Mouse (Mus musculus): ENCODE data around the gene Grasp.
A peak's percentile ranks its signal among the peaks of the same experiment; 100 is the strongest.

The Grasp gene

DNA sequence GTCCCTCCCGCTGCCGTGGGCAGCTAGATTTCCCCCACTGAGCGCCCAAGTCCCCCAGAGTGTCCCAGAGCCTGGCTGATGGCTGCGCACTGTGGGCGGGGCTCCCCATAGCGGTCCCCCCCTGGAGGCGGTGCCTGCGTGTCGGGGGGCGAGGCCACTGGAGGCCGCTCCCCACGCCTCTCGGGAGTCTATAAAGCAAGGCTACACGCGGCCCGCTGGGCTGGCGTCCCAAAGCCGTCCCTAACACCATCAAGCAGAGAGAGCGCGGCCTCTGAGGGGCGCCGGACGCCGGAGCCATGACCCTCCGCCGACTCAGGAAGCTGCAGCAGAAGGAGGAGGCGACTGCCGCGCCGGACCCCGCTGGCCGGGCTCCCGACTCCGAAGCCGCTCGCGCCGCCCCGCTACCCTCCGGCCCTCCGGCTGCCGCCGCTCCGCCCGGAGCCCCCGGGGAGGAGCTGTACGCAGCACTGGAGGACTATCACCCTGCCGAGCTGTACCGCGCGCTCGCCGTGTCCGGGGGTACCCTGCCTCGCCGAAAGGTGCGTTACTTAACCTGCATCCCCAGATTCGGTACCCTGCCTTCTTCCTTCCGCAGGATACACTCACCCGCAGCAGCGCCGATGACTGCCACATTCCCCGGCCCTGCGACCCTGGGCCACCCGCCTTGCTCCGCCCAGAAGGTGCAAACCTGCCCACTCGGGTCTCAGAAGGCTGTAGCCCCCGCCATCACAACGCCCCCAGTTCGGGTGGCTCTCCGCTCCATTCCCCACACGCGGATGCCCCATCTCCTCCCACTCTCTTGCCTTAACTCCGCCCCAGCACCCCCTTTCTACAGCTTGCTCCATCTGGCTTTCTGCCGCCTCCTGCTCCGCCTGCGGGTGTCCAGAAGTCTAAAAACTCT is at the start of gene Grasp:
Grasp (plus strand) TSS at position 183 of the 901 bp plus-strand sequence.
- peak; percentile 48 to 75 for DNase-seq (ENCODE audit: low spot score in 2 of 2)

- DNase-seq (ENCODE audit: low spot score in 2 of 2): no peak
Observed at GRCm38 (mm10) chr15:101174294-101175130, 49.5 kb upstream of the Grasp start.

GRCm38 (mm10) chr15:101175131-101175460 is 48.9 kb upstream of the Grasp start:
- no peak for DNase-seq (ENCODE audit: low spot score in 2 of 2)

DNA sequence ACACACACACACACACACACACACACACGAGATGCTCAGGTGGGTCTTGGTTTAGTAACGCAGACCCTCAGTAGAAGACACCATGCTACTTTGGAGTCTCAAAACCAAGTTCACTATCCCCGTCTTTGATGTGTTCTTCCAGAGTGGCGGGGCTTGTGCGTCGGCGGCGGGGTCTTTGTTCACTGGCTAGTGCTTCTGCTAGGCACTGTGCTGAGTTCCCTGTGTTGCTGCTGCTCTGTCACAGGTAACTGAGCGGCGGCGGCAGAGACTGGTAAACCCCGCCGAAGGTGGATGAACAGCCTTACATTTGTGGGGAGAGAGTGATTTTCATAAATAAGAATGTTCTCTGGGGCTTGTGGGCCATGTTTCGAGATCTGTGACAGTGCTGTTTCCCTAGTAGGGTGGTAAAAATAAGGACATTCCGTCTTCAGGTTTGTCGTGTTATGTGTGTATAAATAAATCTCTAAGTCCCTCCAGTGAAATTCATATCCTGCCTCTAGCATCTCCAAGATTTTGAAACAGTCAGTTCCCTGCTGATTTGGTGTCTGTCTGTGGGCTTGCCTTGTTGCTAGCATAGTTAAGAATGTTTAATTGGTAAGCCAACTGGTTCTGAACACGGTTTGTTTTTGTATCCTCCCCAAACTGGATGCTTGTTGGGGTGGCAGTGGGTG is 48.2 kb upstream of the Grasp start:
- no peak for DNase-seq (ENCODE audit: low spot score in 2 of 2)

- DNase-seq (ENCODE audit: low spot score in 2 of 2): no peak
Observed at GRCm38 (mm10) chr15:101176284-101176680, 47.7 kb upstream of the Grasp start.

DNA sequence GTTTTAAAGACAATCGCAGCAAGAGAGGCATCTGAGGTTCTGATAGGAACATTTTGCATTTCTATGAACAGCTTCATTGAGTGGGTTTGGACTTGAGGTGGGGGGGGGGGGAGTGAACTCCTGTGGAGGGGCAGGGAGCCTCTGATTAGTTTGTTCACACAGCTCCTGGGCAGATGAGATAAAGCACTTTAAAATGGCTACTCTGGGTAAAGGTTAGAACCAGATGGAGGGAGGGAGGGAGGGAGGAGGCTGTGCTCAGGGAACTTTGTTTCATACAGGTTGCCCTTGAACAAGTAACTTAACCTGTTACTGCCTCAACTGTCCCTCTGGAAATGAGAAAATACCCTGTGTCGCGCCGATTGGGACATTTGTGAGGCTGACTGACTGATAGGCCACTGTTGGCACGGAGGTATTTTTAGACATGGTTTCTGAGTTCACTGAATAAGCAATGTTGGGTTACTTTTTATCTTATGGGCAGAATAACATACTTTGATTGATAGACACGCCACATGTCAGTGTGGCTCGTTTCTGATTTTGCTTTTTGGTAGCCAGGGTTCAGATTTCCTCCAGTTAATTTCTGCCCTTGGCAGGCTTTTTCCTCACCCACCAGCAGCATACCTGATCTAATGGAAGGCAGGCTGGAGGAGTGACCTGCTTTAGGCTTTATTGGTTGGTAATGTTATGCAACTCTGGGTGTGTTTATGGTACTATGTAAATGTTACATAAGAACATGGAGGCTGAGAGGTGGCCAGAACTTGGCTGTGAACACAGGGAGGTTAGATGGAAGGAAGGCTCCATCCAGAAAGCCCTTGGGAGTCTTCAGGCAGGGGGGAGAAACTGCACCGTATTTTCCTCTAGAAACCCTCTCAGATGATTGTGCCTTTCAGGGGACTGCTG is 46.9 kb upstream of the Grasp start:
- DNase-seq (ENCODE audit: low spot score in 2 of 2): no peak

- no peak for DNase-seq (ENCODE audit: low spot score in 2 of 2)
Observed at GRCm38 (mm10) chr15:101180363-101181105, 43.5 kb upstream of the Grasp start.

DNA sequence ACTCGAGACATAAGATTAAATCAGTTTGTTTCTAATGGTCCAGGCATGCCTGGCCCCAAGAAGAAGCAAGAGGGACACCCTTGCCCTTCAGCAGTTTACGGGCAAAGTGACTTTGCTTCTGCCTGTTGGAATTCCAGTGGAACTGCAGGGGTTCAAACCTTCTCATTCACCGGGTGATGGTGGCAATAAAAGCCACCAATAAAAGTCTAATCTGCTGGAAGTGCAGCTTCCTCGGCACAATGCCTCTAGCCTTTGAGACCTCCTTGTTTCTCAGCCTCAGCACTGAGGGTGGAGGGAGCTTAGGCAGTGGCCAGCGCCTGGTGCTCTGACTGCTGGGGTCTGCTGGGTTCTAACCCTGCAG is 42.9 kb upstream of the Grasp start:
- DNase-seq (ENCODE audit: low spot score in 2 of 2): no peak

DNA sequence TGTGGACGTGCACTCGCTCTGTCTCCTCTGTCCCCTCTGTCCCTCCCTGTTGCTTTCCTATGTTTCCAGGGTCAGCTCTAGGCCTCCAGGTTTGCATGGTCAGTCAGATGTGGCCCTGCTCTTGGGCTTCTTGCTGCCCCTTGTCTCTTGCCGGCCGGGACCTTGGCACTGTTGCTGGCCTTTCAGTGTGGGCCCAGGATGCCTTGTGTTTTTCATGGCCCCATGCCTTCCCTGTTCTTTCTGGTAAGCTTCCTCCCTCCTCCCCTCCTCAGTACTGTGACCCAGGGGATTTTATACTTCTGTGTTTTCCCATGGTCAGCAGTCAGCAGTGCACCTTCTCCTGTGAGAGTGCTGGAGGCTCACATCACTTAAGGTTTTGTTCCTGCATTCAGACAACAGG is 42.5 kb upstream of the Grasp start:
- no peak for DNase-seq (ENCODE audit: low spot score in 2 of 2)

DNA sequence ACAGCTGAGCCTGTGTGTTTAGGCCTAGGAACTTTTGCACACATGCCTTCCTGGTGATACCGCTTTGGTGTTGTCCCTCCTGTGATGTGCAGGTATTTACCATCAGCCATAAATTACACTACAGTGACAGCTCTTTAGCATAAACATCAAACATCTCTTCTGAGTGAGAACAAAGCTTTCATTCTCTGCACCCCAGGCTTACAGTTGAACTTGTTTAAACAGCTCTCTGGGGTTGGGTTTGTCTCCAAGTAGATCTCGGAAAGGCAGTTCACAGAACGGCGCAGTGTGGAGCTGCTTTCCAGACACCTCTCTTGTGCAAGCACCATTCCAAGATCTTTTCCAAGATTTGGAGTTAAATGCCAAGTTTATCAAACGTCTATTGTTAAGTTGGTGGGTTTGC is 41.3 kb upstream of the Grasp start:
- no peak for DNase-seq (ENCODE audit: low spot score in 2 of 2)

- no peak for DNase-seq (ENCODE audit: low spot score in 2 of 2)
Observed at GRCm38 (mm10) chr15:101184300-101184699, 39.7 kb upstream of the Grasp start.

GRCm38 (mm10) chr15:101185549-101185948 is 38.4 kb upstream of the Grasp start:
- no peak for DNase-seq (ENCODE audit: low spot score in 2 of 2)

DNA sequence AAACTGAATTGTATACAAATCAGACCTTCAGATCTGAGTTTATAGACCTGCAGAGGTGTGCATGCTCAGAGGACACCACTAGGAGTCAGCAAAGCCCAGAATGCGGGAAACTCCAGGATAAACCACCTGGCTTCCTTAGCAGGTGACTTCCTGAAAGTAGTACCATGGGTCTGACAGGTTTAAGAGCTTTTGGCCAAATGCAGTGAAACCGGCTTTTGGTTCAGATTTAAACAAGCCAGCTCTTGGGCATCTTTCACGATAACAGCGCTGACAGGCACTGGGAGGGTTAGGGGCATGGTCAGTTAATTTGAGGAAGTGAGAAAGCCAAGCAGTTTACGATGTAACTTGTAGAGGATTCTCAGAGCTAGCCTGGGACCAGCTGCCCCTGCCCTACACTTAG is 36.1 kb upstream of the Grasp start:
- no peak for DNase-seq (ENCODE audit: low spot score in 2 of 2)

DNA sequence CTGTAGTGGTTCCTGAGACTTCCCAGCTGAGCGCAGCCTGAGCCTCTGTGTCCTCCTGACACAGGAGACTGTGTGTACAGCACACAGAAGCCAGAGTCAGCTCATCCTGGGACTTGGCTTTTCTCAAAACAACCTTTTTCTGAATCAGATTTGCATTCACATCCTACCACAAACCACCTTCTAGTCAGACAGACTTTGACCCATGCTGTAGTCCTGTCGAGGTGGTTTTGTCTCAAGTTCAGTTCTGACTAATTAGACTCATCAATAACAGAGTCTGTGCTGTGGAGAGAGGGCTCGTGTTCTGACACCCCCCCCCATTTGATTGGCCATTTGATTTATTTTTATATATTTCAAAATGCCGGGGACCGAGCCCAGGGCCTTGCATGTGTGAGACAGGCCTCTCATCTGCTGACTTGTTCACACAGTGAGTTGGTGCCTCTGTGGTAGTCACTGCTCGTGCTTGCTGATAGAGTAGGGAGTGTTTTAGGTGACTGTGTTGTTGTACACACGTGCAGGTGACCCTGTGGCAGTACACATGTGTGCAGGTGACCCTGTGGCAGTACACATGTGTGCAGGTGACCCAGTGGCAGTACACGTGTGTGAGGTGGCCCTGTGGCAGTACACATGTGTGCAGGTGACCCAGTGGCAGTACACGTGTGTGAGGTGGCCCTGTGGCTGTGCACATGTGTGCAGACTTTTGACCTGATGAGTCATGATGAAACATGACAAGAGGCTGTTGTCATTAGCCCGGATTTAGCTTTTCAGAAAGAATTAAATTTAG is 33.8 kb upstream of the Grasp start:
- DNase-seq (ENCODE audit: low spot score in 2 of 2): no peak

DNA sequence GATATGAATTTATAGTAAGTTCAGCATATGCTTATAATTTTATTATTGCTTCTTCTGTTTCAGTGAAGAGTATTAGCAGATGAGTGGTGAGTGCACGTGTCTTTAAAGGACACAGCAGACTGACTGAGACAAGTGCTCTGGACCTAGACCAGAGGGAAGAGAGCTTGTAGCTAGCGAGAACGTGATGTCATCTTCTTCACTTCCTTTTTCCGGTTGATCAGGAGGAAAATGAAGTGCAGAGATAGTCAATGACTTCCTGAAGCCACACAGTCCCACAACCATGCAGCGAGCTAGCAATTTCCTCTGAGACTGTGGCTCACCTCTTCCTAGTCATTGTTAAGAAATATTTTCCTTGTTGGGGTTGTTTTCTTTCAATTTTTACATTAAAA is 33.2 kb upstream of the Grasp start:
- DNase-seq (ENCODE audit: low spot score in 2 of 2): no peak

DNA sequence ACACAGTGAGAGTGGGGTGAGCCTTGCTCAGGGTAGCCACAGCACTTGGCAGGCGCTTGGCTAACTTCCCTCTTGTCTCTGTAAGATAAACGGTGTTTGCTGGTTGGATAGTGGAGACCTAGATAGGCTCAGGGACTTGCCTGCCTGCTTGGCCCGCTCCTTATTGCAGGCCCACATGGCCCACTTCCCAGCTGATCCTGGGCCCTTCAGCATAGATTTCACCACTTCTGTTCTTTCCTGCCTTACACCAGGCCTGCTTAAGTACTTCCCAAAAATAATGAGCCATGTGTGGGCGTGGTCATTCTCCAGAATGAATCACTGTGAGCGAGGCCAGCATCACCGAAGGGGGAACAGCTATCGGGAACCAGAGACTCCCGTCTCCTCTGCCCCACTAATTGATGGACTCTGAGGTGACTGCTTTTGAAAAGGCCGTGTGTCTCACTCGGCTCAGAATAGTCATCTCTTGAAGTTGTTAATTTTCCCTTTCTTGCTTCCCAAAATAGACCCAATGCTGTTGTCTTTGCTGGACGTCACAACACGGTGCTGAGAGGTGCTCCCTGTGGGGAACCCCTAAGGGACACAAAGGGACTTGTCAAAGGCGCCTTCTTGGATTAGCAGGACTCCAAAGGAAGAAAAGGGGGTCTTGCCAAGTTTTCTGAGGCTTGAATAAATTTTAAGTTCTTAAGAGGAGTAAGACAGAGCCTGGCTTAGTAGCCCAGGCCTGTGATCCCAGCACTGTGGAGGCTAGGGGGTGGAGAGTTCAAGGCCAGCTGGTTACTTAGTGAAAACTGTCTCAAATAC is 32.3 kb upstream of the Grasp start:
- DNase-seq (ENCODE audit: low spot score in 2 of 2): no peak

DNA sequence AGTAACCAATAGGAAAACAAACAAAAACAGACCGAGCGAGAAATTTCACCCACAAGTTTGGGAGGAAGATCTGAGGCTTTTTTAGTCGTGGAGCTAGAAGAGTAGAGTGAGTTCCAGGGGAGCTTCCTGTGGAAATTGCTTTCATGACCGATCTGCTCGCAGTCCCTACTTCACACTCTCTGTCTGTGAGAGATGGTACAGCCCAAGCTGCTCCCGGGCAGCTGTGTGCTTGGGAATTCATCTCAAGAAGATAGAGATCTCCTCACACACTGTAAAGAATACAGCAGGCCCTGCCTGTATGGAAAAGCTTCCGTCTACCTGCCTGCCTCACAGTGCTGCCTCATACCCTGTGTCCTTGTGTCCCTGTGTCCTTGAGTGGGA is 31.7 kb upstream of the Grasp start:
- no peak for DNase-seq (ENCODE audit: low spot score in 2 of 2)

- DNase-seq (ENCODE audit: low spot score in 2 of 2): no peak
Observed at GRCm38 (mm10) chr15:101192651-101193050, 31.3 kb upstream of the Grasp start.

GRCm38 (mm10) chr15:101193971-101194370 is 30.0 kb upstream of the Grasp start:
- no peak for DNase-seq (ENCODE audit: low spot score in 2 of 2)

Measured in spleen, postnatal 10 days (tissue).